Mouse (Mus musculus): Measurements from ENCODE around the gene Psap.

Psap gene

DNA sequence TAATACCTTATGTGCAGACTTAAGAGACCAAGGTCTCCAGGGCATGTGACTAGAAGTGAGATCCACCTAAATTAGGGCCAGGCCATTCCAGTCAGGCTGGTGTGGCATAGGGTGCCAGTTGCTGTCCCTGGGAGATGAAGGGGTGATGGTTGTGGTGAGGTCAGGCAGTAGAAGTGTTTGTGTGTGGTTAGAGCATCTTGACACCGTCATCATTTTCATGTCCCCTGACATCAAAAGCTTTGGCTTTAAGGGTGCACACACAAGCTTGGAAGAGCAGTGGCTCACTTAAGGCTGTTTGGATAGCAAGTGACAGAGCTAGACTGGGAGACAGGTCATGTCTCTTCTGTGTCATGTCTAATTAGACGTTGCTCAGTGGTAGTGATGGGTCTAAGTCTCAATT, 10.3 kb downstream of the Psap start:
- no peak for DNase-seq (ENCODE audit: low read depth in 2 of 2, low spot score in 2 of 2)

DNA sequence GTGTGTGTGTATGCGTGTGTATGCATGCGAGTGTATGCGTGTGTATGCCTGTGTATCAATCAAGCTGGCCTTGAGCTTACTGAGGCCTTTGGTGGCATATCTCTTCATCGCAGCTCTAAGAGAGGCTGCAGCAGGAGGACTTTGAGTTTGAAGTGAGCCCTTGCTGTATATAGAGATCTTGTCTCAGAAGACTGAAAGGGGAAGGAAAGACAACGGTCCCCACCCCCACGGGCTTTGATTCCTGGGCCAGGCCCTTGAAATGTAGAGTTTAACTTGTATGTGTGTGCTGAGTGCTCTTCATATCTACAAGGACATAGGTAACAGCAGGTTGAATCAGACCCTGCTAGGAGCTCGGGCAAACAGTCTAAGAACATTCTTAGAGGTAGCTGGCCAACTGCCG, 11.8 kb downstream of the Psap start:
- DNase-seq (ENCODE audit: low read depth in 2 of 2, low spot score in 2 of 2) = no peak

DNA sequence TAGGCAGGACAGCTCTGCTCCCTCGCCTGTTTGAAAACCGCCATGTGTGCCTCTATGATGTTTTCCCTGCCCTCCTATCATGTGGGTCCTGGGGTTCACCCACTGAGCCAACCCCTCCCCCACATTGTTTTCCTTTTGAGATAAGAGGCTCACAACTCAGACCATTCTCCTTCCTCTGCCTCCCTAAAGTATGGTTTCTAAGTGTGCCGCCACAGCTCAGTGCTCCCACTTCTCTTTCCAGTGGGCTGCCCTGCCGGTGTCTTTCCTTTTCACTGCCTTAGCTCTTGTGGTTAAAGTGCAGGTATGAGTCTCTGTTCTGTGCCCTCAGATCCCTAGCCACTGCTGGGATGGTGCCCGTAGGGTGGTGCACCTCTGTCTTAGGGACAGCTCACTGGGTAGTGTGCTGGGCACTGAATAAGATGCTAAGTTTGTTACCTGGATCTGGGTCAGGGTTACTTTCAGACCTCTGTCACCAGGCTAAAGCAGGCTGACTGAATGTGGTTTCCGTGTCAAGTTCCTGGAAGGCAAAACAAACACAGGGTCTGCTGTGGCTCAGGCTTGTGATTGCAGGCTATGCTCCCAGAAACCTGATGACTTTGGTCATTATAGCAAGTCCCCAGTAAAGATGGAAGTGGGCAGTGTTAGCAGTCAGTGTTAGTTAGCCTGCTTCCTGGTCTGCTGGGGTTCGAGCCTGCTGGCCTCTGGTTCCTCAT, 12.8 kb downstream of the Psap start:
- DNase-seq (ENCODE audit: low read depth in 2 of 2, low spot score in 2 of 2) = no peak

DNA sequence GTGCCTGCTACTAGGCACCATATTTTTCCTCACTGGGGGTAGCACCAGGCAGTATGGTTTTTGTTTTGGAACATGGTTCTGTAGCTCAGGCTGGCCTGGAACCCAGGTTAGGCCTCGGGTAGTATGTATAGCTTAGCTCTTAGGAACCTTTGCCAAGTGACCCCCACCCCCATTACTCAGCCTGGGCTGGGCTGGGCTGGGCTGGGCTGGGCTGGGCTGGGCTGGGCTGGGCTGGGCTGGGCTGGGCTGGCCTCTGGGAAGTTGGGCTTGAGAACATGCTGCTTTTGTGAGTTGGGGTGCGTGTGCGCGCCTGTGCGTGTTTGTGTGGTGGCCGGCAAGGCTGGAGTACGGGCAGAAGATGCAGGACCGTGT, 13.3 kb downstream of the Psap start:
- no peak for DNase-seq (ENCODE audit: low read depth in 2 of 2, low spot score in 2 of 2)

DNA sequence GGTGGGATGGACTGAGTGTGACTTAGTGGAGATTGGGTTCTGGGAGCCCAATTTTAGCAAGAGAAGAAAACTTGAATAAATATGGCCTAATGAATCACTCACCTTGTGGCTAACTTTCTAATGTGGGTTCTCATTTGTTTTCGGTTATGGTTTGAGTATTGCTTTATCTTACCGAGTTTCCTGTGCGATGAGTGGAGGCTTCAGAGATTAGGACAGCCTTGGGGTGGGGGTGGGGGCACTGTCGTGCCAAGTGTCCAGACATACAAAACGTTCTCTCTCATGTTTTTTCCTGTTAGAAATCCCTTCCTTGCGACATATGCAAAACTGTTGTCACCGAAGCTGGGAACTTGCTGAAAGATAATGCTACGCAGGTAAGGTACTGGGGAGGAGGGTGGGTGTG, 14.8 kb downstream of the Psap start:
- no peak for DNase-seq (ENCODE audit: low read depth in 2 of 2, low spot score in 2 of 2)

DNA sequence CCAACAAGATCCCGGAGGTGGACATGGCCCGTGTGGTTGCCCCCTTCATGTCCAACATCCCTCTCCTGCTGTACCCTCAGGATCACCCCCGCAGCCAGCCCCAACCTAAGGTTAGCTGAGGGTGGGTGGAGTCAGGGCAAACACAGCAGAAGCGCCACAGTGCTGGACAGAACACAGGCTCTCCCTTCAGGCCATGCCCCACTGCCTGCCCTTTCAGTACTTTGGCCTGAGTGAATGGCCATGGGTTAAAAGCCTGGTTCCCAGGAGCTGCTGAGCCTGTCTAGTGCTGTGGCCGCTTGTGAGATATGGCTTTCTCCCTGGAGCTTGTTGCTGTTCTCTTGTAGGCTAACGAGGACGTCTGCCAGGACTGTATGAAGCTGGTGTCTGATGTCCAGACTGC, 17.2 kb downstream of the Psap start:
- no peak for DNase-seq (ENCODE audit: low read depth in 2 of 2, low spot score in 2 of 2)

DNA sequence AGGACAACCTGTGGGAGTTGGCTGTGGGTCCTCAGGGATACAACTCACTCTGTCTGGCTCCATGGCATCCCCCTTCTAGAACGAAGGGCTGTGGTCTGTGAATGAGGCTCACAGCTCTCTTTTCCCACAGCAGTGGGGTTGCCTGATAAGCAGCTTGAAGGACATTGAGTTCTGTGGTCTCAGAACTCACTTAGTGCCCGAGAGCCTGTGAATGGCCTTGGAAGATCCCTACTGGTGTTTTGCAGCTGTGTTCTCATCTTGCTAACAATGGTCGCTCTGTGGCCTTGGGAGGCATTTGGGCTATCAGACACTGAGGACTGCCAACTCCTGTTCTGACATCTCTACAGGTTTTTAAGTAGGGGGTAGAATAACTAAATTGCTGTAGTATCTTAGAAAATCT, 17.9 kb downstream of the Psap start:
- DNase-seq (ENCODE audit: low read depth in 2 of 2, low spot score in 2 of 2) = no peak

DNA sequence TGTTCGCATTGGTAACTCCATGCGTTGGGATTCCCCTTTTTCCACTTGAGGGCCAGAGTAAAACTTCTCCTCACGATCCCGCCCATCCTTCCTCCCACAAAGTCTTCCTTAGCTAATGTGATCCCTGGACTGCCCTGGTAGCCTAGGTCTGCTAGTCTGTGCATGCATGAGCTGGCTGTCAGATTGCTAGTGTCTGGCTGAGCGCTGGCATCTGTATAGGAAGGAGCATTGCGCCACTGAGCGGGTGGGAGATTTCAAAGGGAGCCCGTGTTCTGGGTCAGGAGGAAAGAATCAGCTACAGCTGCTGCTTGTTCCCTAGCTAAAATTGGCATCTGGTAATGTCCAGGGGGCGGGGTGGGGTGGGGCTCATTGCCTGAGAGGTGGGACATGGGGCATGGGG, 18.6 kb downstream of the Psap start:
- no peak for DNase-seq (ENCODE audit: low read depth in 2 of 2, low spot score in 2 of 2)

DNA sequence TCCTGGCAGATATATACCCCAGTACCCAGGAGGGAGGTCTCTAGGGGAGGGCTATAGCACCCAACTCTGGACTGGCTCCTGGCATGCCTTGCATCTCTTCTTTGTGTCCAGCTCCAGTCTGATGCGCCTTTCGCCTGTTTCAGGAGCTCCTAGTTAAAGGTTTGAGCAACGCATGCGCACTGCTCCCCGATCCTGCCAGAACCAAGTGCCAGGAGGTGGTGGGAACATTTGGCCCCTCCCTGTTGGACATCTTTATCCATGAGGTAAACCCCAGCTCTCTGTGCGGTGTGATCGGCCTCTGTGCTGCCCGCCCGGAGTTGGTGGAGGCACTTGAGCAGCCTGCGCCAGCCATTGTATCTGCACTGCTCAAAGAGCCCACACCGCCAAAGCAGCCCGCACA, 22.2 kb downstream of the Psap start:
- DNase-seq (ENCODE audit: low read depth in 2 of 2, low spot score in 2 of 2) = no peak

DNA sequence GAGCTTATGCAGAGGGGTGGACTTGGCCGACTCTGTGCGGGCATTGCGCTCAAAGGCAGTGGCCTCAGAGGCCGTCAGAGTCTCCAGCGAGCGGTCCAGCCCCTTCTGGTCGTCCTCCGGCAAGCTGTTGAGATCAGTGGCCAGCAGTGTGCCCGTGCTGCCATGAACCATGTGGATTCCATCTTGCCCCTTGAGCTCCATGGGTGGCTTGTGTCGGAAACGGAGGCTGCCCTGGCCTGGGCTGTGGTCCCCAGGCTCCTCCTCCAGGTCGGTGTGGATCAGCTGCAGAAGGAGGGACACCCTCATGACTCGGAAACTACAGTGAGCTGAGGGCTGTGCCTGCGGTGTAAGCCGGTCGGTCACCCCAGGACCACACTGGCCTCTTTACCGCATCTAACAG, 26.0 kb downstream of the Psap start:
- no peak for DNase-seq (ENCODE audit: low read depth in 2 of 2, low spot score in 2 of 2)

DNA sequence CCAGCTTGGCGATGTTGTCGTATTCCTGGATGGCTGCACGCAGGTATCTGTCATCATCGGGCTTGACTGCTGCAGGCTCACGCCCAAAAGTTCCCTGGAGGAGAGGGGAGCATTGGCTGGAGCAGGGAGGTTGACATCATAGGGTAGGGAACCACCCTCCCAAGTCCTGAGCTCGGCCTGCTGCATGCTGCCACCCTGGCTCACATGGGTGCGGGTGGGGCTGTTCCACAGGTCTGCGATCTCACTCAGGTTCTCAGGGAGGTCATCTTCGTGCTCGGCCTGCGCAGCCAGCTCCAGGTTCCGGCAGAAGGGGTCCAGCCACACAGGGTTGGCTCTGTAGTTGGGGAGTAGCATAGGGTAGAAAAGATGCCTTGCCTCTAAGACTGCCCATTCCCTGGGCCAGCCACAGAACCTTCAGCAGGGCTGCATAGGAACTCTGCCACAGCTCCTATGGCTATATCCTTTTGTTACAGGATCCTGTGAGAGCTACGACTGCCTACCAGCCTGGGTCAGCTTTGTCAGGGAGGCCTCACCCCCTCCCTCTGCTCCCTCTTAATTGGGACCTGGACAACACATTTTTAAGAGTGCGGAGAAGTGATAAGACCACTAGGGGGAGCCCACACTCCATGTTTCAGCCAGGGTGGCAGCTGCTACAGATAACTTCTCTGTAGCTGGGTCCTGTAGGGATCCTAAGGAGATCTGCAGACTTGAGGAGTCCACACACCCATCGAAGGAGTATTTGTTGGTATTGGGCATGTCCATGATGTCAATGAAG, 27.6 kb downstream of the Psap start:
- DNase-seq (ENCODE audit: low read depth in 2 of 2, low spot score in 2 of 2) = peak; percentile 67 to 73

DNA sequence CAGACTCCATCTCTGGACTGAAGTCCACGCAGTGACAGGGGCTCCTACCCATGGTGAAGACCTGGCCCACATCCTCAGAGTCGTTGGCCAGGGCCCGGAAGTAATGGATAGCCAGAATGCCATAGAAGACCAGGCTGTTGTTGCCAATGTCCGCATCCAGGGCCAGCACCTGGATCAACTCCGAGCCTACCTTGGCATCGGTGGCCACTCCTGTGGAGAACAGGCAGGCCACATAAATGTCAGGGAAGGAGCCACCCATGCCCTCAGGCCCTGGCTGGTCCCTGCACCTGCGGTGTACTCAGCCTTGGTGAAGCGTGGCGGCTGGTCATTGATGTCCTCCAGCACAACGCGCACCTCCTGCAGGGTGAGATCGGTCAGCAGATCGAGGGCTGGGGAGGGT, 33.2 kb downstream of the Psap start:
- no peak for DNase-seq (ENCODE audit: low read depth in 2 of 2, low spot score in 2 of 2)

DNA sequence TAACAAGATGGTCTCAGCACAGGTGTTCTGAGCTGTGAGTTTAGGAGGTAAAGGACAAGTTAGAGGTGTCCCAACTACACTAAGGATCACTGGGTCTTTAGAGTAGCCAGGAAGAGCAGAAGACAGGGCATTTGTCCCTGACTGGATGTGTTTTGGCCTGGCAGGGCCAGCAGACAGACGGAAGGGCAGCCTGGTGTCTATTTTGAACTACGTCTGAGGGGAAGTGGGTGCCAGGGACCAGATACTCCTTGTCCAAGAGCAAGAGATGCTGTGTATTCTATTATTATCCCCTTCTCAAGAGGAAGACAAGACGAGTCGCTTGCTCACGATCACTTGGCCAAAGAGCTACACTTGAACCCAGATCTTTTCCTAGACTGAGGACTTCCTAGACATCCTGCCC, 36.2 kb downstream of the Psap start:
- no peak for DNase-seq (ENCODE audit: low read depth in 2 of 2, low spot score in 2 of 2)

DNA sequence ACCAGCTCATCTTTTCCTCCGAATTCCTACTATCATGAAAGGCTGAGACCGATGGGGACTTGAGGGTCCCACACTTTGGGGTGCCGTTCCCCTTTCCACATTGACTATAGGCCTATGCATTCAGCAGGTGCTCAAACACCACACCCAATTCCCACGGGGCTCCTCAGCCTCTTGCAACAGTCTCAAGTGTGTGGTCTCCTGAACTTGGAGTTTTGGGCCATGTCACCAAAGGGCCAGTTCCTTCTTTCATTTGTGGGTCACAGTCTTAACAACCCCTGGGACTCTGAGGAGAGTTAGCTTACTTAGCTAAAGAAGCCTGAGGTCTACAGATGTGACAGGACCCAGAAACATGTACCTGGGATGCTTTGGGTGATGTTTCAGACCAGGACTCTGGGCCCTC, 38.7 kb downstream of the Psap start:
- DNase-seq (ENCODE audit: low read depth in 2 of 2, low spot score in 2 of 2) = no peak

DNA sequence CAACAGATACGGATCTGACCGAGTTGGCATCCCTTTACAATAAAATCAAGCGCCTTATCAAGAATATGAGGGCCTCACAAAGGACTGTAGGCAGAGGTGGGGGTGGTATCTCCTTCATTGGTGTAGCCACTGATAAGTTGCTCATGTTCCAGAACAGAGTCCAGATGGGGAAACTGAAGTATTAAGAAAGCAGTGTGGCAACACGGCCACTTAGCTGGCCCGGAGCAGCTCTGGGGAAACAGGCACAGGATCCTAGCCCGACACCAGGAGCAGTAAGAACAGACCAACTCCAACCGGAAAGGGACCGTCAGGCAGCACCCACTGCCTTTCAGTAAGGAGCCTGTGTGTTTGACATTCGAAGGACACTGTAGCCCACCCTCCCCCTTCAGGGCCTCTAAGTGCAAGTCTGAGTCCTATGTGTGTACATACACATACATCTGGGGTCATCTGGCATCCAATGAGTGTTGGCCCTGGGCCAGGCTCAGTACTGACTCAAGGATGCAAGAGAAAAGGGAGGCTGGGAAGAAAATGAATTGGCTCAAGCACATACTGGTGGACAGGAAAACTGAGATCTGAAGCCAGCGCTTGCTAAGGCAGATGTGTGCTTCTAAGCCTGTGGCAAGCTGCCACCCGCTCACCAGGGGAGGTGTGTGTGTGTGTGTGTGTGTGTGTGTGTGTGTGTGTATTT, 51.7 kb downstream of the Psap start:
- DNase-seq (ENCODE audit: low read depth in 2 of 2, low spot score in 2 of 2) = no peak

DNA sequence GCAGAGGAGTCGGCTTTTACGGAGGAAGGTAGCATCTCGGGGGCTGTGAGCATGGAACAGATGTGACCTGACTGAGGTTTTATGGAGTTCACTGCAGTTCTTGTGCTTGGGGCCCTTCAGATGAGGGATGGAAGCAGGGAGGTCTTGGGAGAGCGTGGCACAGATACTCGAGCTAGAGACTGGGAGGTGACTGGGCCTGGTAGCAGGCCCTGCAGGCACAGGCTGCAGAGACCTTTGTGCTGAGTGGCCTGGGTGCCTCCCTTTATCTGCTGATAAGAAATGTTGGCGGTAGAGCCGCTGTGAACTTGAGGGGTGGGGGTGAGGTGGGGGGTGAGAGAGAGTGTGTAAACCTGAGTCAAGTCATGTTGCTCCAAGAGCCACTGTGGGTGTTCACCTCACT, 57.2 kb downstream of the Psap start:
- no peak for DNase-seq (ENCODE audit: low read depth in 2 of 2, low spot score in 2 of 2)

DNA sequence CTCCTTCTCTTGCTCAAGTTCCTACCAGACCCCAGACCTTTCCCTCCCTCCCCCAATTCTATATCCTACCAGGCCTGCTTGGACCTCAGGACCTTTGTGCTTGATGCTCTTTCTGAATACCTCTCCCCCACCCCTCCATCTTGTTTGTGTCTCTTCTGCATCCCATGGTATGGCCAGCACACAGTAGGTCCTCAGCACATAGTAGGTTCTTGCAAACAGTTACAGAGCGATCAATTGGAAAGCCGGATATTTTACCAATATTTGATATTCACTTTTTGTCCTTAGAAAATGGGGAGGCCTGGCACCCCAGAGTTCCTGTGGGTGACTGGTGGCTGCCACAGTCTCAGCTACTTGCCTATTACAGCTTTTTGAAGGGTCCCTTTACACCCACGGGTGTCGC, 57.6 kb downstream of the Psap start:
- no peak for DNase-seq (ENCODE audit: low read depth in 2 of 2, low spot score in 2 of 2)

DNA sequence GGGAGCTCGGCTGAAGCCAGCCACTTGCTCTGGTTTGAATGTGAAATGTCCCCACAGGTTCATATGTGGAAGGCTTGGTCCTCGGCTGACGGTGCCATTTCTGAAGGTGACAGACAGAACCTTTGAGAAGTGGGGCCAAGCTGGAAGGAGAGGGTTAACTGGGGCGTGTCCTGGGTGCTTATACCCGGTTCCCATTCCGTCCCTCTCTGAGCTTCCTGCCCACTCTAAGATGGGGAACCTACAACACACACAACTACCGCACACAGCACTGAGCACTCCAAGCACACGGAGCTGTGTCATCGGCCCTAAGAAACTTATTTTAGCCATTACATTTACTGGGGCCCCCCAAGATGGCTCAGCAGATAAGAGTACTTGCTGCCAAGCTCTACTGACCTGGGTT, 64.1 kb downstream of the Psap start:
- no peak for DNase-seq (ENCODE audit: low read depth in 2 of 2, low spot score in 2 of 2)

DNA sequence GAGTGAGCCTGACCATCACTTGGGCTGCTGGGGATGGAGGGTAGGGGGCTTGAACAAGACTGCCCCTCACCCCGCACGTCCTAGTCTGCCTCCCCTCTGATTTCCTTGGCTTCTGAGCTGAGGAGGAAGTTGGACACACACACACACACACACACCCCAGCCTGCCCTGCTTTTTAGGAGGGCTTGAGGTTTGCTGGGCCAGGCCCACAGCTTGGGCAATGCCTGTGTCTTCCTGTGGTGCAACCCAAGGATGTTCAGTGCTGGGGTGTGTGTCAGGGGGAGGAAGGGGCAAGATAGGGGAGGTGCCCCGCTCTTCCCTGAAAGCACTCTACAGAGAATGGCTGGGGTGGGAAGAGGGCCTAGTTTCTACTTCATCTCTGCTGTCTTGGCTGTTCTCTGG, 66.7 kb downstream of the Psap start:
- no peak for DNase-seq (ENCODE audit: low read depth in 2 of 2, low spot score in 2 of 2)

DNA sequence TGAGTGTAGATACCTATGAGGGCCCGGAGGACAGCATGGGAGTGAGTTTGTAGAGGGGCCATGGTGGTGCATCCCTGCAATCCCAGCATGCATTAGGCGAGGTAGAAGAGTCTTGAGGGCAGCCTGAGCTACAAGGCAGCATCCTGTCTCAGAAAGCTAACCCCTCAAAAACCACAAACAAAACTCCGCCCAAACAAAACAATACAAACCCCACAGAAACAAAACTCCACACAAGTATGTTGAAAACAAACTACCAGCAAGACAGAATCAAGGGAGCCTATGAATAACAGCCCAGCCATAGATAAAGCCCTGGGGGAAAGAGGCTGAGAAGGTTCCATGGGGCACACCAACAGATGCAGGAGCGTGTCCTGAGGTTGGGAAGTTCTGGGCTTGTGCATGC, 68.6 kb downstream of the Psap start:
- peak; percentile 33 to 59 for DNase-seq (ENCODE audit: low read depth in 2 of 2, low spot score in 2 of 2)

DNA sequence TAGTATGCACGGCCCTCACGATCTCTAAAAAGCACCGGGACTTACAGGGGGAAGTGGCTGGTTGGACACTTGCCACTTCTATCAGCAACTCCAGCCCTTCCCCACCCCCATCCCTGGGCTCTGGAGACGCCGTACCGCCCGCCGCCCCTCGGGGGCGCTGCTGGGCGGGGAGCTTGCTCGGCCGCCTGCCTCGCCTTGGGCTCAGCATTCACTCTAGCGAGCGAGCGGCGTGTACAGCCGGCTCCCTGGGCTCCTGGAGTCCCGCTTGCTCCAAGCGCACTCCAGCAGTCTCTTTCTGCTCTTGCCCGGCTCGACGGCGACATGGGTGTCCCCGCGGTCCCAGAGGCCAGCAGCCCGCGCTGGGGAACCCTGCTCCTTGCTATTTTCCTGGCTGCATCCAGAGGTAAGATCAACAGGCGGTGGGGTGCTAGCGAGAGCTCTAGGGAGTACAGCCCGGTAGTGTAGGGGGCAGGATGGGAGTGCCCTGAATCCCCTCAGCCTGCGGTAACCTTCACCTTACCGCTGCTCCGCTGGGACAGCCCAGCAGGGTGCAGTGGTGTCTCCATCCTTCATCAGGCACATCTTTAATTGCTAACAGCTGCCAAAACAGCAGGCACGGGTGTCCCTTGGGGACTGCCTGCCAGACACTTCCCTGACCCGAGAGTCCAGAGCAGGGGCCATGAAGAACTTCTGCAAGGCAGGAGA, 69.4 kb downstream of the Psap start, which contains the start of gene Vsir:
TSS of gene Vsir (plus strand) at position 151 of the 705 bp plus-strand sequence.
- DNase-seq (ENCODE audit: low read depth in 2 of 2, low spot score in 2 of 2) = peak; percentile 77 to 85

Measured in CD8-positive naive resting alpha-beta T cell, adult 2 months (primary cell).